Mouse (Mus musculus): Measurements from ENCODE around the gene Ubqln1. TPM values are rescaled to one million over a fixed set of nuclear protein-coding genes. Genes with fewer than 3 reads are reported as not detected.

The Ubqln1 gene
- total and polyA plus RNA-seq, 3 experiments, result 68.6 to 146 TPM; not detected in 1

GRCm38 (mm10) chr13:58163343-58163742, 52.1 kb downstream of the Ubqln1 start:
- no peak overlapping the region for H3K9ac ChIP-seq (ENCODE audit: control insufficient read depth, low read depth, low read length, poor library complexity, severe bottlenecking)
- no peaks in the 10 kb centered on the region for H3K27me3 ChIP-seq (ENCODE audit: control insufficient read depth in 1 of 2, insufficient read depth in 2 of 2, low read length in 2 of 2)
- H3K9me3 ChIP-seq (replicated peaks; ENCODE audit: insufficient read depth, low read length), result no peaks in the 10 kb centered on the region
- no peaks in the 10 kb centered on the region for H3K36me3 ChIP-seq (ENCODE audit: control insufficient read depth in 1 of 2, insufficient read depth in 2 of 2, low read length in 2 of 2)
- no peaks in the 10 kb centered on the region for H3K4me1 ChIP-seq (ENCODE audit: control insufficient read depth in 1 of 2, insufficient read depth in 2 of 2, low read length in 2 of 2)
- DNase-seq (ENCODE audit: low read depth, low spot score), result no peak
- H3K27ac ChIP-seq (ENCODE audit: control insufficient read depth, low read depth, low read length), result no peak overlapping the region
- H3K79me2 ChIP-seq (ENCODE audit: control insufficient read depth, insufficient read depth, low read length, poor library complexity), result no peaks in the 10 kb centered on the region
- H3K4me3 ChIP-seq (ENCODE audit: control insufficient read depth in 1 of 2, insufficient read depth in 1 of 2, low read depth in 2 of 2, low read length in 2 of 2), result no peak overlapping the region
- no peak for TF ChIP-seq TBP (IDR thresholded peaks at IDR 0.05; ENCODE audit: low read depth, low read length)
- TF ChIP-seq MAX (IDR thresholded peaks at IDR 0.05; ENCODE audit: low read length), result no peak
- TF ChIP-seq USF1 (IDR thresholded peaks at IDR 0.05; ENCODE audit: low read depth, low read length), result no peak
- TF ChIP-seq ZMIZ1 (IDR thresholded peaks at IDR 0.05; ENCODE audit: low read depth, low read length), result no peak
- peak; percentile 88 for TF ChIP-seq MAFK (IDR thresholded peaks at IDR 0.05; ENCODE audit: borderline replicate concordance, low read depth, low read length)

DNA sequence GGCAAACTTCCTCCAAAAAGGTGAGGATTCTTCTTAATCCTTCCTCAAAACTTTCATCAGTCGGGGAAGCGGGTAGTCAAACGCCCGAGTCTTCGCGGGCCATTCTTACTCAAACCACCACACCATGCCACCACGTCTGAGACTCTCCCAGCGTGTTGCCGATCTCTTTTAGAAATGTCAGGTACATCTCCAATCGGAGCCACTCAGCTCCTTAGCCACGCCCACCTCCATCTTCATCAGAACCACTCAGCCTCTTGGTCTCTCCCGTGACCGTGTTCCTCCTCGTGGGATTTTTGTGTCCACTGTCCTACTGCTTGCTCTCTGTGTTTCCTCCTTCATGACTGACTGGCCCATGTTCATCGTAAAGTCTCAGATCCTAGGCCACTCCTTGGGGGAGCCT, 54.7 kb downstream of the Ubqln1 start:
- peaks cover 3 to 4% of the 10 kb centered on the region in 2 experiments; a peak in 3 of 4 replicates for H3K4me1 ChIP-seq (ENCODE audit: control insufficient read depth in 1 of 2, insufficient read depth in 2 of 2, low read length in 2 of 2)
- TF ChIP-seq POLR2A (IDR thresholded peaks at IDR 0.05; ENCODE audit: control insufficient read depth in 1 of 2, insufficient read depth in 1 of 2, low read depth in 1 of 2, low read length in 2 of 2, poor library complexity in 1 of 2) (no peak), MEF2A (IDR thresholded peaks at IDR 0.05; ENCODE audit: extremely low read depth, insufficient replicate concordance, low read depth, low read length, poor library complexity, severe bottlenecking) (no peak), TCF12 (IDR thresholded peaks at IDR 0.05; ENCODE audit: low read depth, low read length) (no peak), USF2 (IDR thresholded peaks at IDR 0.05; ENCODE audit: borderline replicate concordance in 1 of 2, insufficient read depth in 1 of 2, low read depth in 1 of 2, low read length in 2 of 2) (no peak)
- peaks cover 8% of the 10 kb centered on the region for H3K79me2 ChIP-seq (ENCODE audit: control insufficient read depth, insufficient read depth, low read length, poor library complexity)
- H3K36me3 ChIP-seq (ENCODE audit: control insufficient read depth in 1 of 2, insufficient read depth in 2 of 2, low read length in 2 of 2), result peaks cover 0 to 4% of the 10 kb centered on the region in 2 experiments; a peak in 2 of 4 replicates
- no peak overlapping the region for H3K4me3 ChIP-seq (ENCODE audit: control insufficient read depth in 1 of 2, insufficient read depth in 1 of 2, low read depth in 2 of 2, low read length in 2 of 2)
- no peak overlapping the region for H3K27ac ChIP-seq (ENCODE audit: control insufficient read depth, low read depth, low read length)
- H3K9ac ChIP-seq (ENCODE audit: control insufficient read depth, low read depth, low read length, poor library complexity, severe bottlenecking), result no peak overlapping the region
- H3K9me3 ChIP-seq (replicated peaks; ENCODE audit: insufficient read depth, low read length), result no peaks in the 10 kb centered on the region
- no peaks in the 10 kb centered on the region for H3K27me3 ChIP-seq (ENCODE audit: control insufficient read depth in 1 of 2, insufficient read depth in 2 of 2, low read length in 2 of 2)
- DNase-seq (ENCODE audit: low read depth, low spot score), result no peak

DNA sequence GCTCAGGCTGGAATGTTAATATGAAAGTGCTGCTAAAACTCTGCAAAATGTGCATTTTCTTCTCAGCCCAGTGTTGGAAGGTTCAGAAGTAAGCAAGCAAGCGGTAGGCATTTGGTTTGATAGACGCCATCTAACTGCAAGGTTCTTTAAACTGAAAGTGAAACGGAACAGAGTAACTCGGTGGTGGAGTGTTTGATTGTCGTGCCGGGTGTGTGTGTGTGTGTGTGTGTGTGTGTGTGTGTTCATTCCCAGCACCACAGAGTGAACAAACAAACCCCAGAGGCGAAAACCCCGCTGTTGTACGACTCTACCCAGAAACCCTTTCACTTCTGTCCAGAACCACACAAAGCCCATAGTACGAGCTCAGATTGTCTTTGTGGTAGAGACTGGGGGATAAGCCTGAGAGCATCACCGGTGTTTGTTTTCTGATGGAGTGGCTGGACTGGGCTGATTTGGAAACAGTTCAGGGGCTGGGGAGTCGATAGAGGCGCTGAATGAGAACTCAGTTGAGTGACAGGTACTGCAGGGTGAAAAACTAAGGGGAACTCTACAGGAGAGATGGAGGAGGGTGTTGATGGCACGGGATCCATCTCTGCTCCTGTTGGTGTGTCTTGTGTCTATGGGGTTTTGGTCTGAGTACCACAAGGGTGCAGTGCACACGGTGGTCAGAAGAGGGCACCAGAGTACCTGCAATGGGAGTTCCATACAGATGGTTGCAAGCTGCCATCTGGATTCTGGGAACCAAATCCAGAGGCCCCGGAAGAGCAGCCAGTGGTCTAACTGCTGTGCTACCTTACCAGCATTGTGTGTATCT, 57.1 kb downstream of the Ubqln1 start:
- peak overlapping the region; percentile 72 for H3K9ac ChIP-seq (ENCODE audit: control insufficient read depth, low read depth, low read length, poor library complexity, severe bottlenecking)
- peak; percentile 95 for DNase-seq (ENCODE audit: low read depth, low spot score)
- peak overlapping the region; percentile 76 for H3K4me3 ChIP-seq (ENCODE audit: control insufficient read depth in 1 of 2, insufficient read depth in 1 of 2, low read depth in 2 of 2, low read length in 2 of 2)
- H3K79me2 ChIP-seq (ENCODE audit: control insufficient read depth, insufficient read depth, low read length, poor library complexity), result peaks cover 8% of the 10 kb centered on the region
- no peaks in the 10 kb centered on the region for H3K27me3 ChIP-seq (ENCODE audit: control insufficient read depth in 1 of 2, insufficient read depth in 2 of 2, low read length in 2 of 2)
- H3K36me3 ChIP-seq (ENCODE audit: control insufficient read depth in 1 of 2, insufficient read depth in 2 of 2, low read length in 2 of 2), result peaks cover 0 to 4% of the 10 kb centered on the region in 2 experiments; a peak in 2 of 4 replicates
- H3K9me3 ChIP-seq (replicated peaks; ENCODE audit: insufficient read depth, low read length), result no peaks in the 10 kb centered on the region
- H3K27ac ChIP-seq (ENCODE audit: control insufficient read depth, low read depth, low read length), result peak overlapping the region; percentile 55
- peaks cover 3 to 4% of the 10 kb centered on the region in 2 experiments; a peak in 3 of 4 replicates for H3K4me1 ChIP-seq (ENCODE audit: control insufficient read depth in 1 of 2, insufficient read depth in 2 of 2, low read length in 2 of 2)
- TF ChIP-seq SIN3A (IDR thresholded peaks at IDR 0.05; ENCODE audit: low read length) (peak; percentile 68), HCFC1 (IDR thresholded peaks at IDR 0.05; ENCODE audit: low read depth, low read length) (0 out of 2 replicates have a peak, but pooled peaks have one; percentile 23), RCOR1 (IDR thresholded peaks at IDR 0.05; ENCODE audit: low read depth, low read length) (peak; percentile 40), POLR2A (IDR thresholded peaks at IDR 0.05; ENCODE audit: control insufficient read depth in 1 of 2, insufficient read depth in 1 of 2, low read depth in 1 of 2, low read length in 2 of 2, poor library complexity in 1 of 2) (no peak), ELF1 (IDR thresholded peaks at IDR 0.05; ENCODE audit: low read depth, low read length) (peak; percentile 46; the same call in 1 of the 2 replicates), NELFE (IDR thresholded peaks at IDR 0.05; ENCODE audit: low read depth, low read length) (no peak), POLR2AphosphoS5 (IDR thresholded peaks at IDR 0.05; ENCODE audit: borderline replicate concordance, low read depth, low read length) (no peak), RAD21 (IDR thresholded peaks at IDR 0.05; ENCODE audit: low read depth, low read length) (peak; percentile 91), SMC3 (IDR thresholded peaks at IDR 0.05; ENCODE audit: low read depth, low read length) (peak; percentile 69), ZKSCAN1 (IDR thresholded peaks at IDR 0.05; ENCODE audit: low read depth, low read length) (no peak), CTCF (IDR thresholded peaks at IDR 0.05 in 2 of 3, conservative IDR thresholded peaks at IDR 0.05 in 1 of 3; ENCODE audit: control insufficient read depth in 1 of 3, insufficient read depth in 1 of 3, low read depth in 2 of 3, low read length in 3 of 3, poor library complexity in 1 of 3, severe bottlenecking in 1 of 3) (peak; percentile 86 to 96 (median 92)), MYC (IDR thresholded peaks at IDR 0.05; ENCODE audit: low read depth, low read length) (peak; percentile 63; the same call in 1 of the 2 replicates), MAZ (IDR thresholded peaks at IDR 0.05; ENCODE audit: low read depth, low read length) (peak; percentile 40; the same call in 1 of the 2 replicates), ZC3H11A (IDR thresholded peaks at IDR 0.05; ENCODE audit: low read depth, low read length) (peak; percentile 70), ETS1 (IDR thresholded peaks at IDR 0.05; ENCODE audit: low read depth, low read length) (peak; percentile 62)
